Mouse (Mus musculus): ENCODE results near the gene Ttll13.

DNA sequence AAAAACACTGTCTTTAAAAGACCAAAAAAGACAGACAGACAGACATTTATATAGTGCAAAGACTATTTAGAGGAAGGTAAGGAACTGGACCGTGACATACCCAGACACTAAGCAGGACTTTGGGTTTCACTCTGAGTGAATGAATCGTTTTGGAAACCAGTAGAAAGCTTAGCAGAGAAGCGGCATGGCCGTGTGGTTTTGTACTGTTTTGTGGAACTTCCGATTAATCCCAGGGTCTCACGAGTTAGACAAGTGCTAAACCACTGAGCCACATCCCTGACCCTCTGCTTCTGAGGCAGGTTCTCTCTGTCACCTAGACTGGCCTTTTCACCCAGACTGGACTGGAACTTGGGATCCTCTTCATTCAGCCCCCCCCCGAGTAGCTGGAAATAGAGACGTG lies 31.7 kb upstream of the Ttll13 start:
- TF ChIP-seq CTCF (IDR thresholded peaks at IDR 0.05) (no peak), EP300 (IDR thresholded peaks at IDR 0.05) (no peak)

All from lung, postnatal 0 days (tissue).